Mouse (Mus musculus) kidney, adult 2 months (tissue): ENCODE data around the gene Tango6. TPM values are rescaled to one million over a fixed set of nuclear protein-coding genes. Genes with fewer than 3 reads are reported as not detected.
"Not testable (repeated sequence)": the region's sequence is repeated elsewhere in the genome, so short reads cannot be mapped to it uniquely, and the experiment has no call there.

Source experiments
- DNase-seq: peaks from one replicate; pipeline ENCODE4 v3.0.0; 2021
- H3K27ac ChIP-seq: fragments of 200-500 bp; 2 replicates; pipeline ENCODE4 v1.5.1; 2012; ENCODE audit warnings: low read depth, low read length, control low read depth, inconsistent platforms; ENCODE audit not compliant: insufficient read depth
- H3K27me3 ChIP-seq: fragments of 200-500 bp; replicated peaks from 2 replicates; pipeline ENCODE4 v1.6.1; 2012; ENCODE audit warnings: mild to moderate bottlenecking, moderate library complexity, low read length, inconsistent platforms; ENCODE audit not compliant: control insufficient read depth, insufficient read depth
- H3K36me3 ChIP-seq: fragments of 200-500 bp; 2 replicates; pipeline ENCODE4 v1.6.1; 2012; ENCODE audit warnings: mild to moderate bottlenecking, moderate library complexity, low read length, inconsistent platforms; ENCODE audit not compliant: control insufficient read depth, insufficient read depth
- H3K4me1 ChIP-seq: fragments of 200-500 bp; 2 replicates; pipeline ENCODE4 v1.6.1; 2011; ENCODE audit warnings: low read length; ENCODE audit not compliant: control insufficient read depth, insufficient read depth
- H3K4me3 ChIP-seq: fragments of 200-500 bp; 2 replicates; pipeline ENCODE4 v1.5.1; 2011; ENCODE audit warnings: mild to moderate bottlenecking, low read depth, low read length, control low read depth; ENCODE audit not compliant: insufficient read depth
- CTCF ChIP-seq: fragments of 200-500 bp; conservative IDR thresholded peaks from 2 replicates; pipeline ENCODE4 v1.5.1; 2011; ENCODE audit warnings: low read depth, mild to moderate bottlenecking, control low read depth, low read length, moderate library complexity, mixed read lengths; ENCODE audit not compliant: insufficient read depth, insufficient read length
- POLR2A ChIP-seq: fragments of 200-500 bp; IDR thresholded peaks from one replicate; pipeline ENCODE4 v1.6.1; 2011; ENCODE audit warnings: low read depth, low read length, control low read depth
- WGBS: fragments of 180-500 bp; shearing (Covaris S2); methylation state at CpG from one replicate; pipeline ENCODE4 v1.1.7; 2018; 5-methylcytosine and 5-hydroxymethylcytosine counted together
- polyA plus RNA-seq: library from polyadenylated mRNA; depleted of rRNA; stranded (reverse); fragments of >200 nt; gene quantifications from 2 replicates; pipeline ENCODE4 v1.2.3, GENCODE M21; 2012

The Tango6 gene
- polyA plus RNA-seq, 1 experiment = 6.1 TPM

- peaks cover 7% of the 10 kb centered on the region for H3K4me1 ChIP-seq
- no peaks in the 10 kb centered on the region for H3K27me3 ChIP-seq
- no peak for DNase-seq
- WGBS = under 1% methylated on average over 15 of the region's 15 CpGs
- H3K4me3 ChIP-seq = peak overlapping the region; percentile 53
- TF ChIP-seq POLR2A (no peak), CTCF (no peak)
- no peaks in the 10 kb centered on the region for H3K36me3 ChIP-seq
- no peak overlapping the region for H3K27ac ChIP-seq
These were observed 188.6 kb downstream of the Tango6 start for GRCm38 (mm10) chr8:106871328-106871926.

GRCm38 (mm10) chr8:106871931-106872371 lies 189.1 kb downstream of the Tango6 start:
- Histone ChIP-seq H3K4me1 (peaks cover 7% of the 10 kb centered on the region), H3K4me3 (peak overlapping the region; percentile 20), H3K27me3 (no peaks in the 10 kb centered on the region), H3K36me3 (no peaks in the 10 kb centered on the region), H3K27ac (no peak overlapping the region)
- peak; percentile 78 for DNase-seq
- WGBS = under 1% methylated on average over 22 of the region's 22 CpGs
- TF ChIP-seq POLR2A (no peak), CTCF (no peak; the same call in 1 of the 2 replicates)

- Histone ChIP-seq H3K27me3 (no peaks in the 10 kb centered on the region), H3K4me3 (peak overlapping the region; percentile 20; the same call in 1 of the 2 replicates), H3K27ac (no peak overlapping the region), H3K4me1 (peaks cover 7% of the 10 kb centered on the region), H3K36me3 (no peaks in the 10 kb centered on the region)
- TF ChIP-seq POLR2A (no peak), CTCF (no peak)
- DNase-seq = peak; percentile 47
- 31% methylated on average over 8 of the region's 8 CpGs for WGBS
These were observed 189.7 kb downstream of the Tango6 start for GRCm38 (mm10) chr8:106872454-106873034.

- no peaks in the 10 kb centered on the region for H3K4me1 ChIP-seq
- TF ChIP-seq CTCF (no peak), POLR2A (no peak)
- no peak overlapping the region for H3K4me3 ChIP-seq
- no peaks in the 10 kb centered on the region for H3K36me3 ChIP-seq
- DNase-seq = peak; percentile 31
- WGBS = 73% methylated on average over 8 of the region's 8 CpGs
- no peaks in the 10 kb centered on the region for H3K27me3 ChIP-seq
- H3K27ac ChIP-seq = no peak overlapping the region
These were observed 197.3 kb downstream of the Tango6 start for GRCm38 (mm10) chr8:106880121-106880707.

GRCm38 (mm10) chr8:106884094-106884493 lies 201.2 kb downstream of the Tango6 start:
- peak; percentile 77 for DNase-seq
- H3K36me3 ChIP-seq, H3K27me3 ChIP-seq, H3K4me1 ChIP-seq, H3K4me3 ChIP-seq: not testable (repeated sequence)
- H3K27ac ChIP-seq = peak overlapping the region; percentile 32; the same call in 1 of the 2 replicates
- WGBS = 50% methylated on average over 11 of the region's 11 CpGs

GRCm38 (mm10) chr8:106884826-106885400 lies 202.0 kb downstream of the Tango6 start:
- H3K27me3 ChIP-seq, H3K4me1 ChIP-seq, H3K4me3 ChIP-seq, H3K36me3 ChIP-seq: not testable (repeated sequence)
- DNase-seq = peak; percentile 89
- 66% methylated on average over 4 of the region's 4 CpGs for WGBS
- peak overlapping the region; percentile 48 for H3K27ac ChIP-seq
